Mouse (Mus musculus): ENCODE results near the gene Birc5. TPM values are rescaled to one million over a fixed set of nuclear protein-coding genes. Genes with fewer than 3 reads are reported as not detected.
"Not testable (repeated sequence)": the region's sequence is repeated elsewhere in the genome, so short reads cannot be mapped to it uniquely, and the experiment has no call there.

The Birc5 gene
- polyA plus RNA-seq, 1 experiment: 69.8 TPM

- Histone ChIP-seq H3K9me3 (no peaks in the 10 kb centered on the region), H3K27me3 (replicated peaks) (peaks cover 32% of the 10 kb centered on the region), H3K4me1 (peaks cover 92% of the 10 kb centered on the region), H3K4me3 (replicated peaks) (no peak overlapping the region), H3K36me3 (replicated peaks; ENCODE audit: low read length) (peaks cover 20% of the 10 kb centered on the region)
- TF ChIP-seq GATA1 (IDR thresholded peaks at IDR 0.05; ENCODE audit: borderline replicate concordance, low read length) (no peak), FLI1 (IDR thresholded peaks at IDR 0.05; ENCODE audit: low read length) (no peak)
Measured at GRCm38 (mm10) chr11:117826916-117827315, 22.1 kb upstream of the Birc5 start.

- H3K9me3 ChIP-seq: no peaks in the 10 kb centered on the region
- peaks cover 94% of the 10 kb centered on the region for H3K4me1 ChIP-seq
Measured at GRCm38 (mm10) chr11:117827386-117827785, 21.7 kb upstream of the Birc5 start.

GRCm38 (mm10) chr11:117828149-117828887, 20.7 kb upstream of the Birc5 start:
- no peak for TF ChIP-seq GATA1 (IDR thresholded peaks at IDR 0.05; ENCODE audit: borderline replicate concordance, low read length)
- no peak for TF ChIP-seq FLI1 (IDR thresholded peaks at IDR 0.05; ENCODE audit: low read length)
- peaks cover 93% of the 10 kb centered on the region for H3K4me1 ChIP-seq
- peaks cover 30% of the 10 kb centered on the region for H3K27me3 ChIP-seq (replicated peaks)
- H3K4me3 ChIP-seq (replicated peaks): peak overlapping the region; percentile 29
- H3K36me3 ChIP-seq (replicated peaks; ENCODE audit: low read length): peaks cover 6% of the 10 kb centered on the region
- H3K9me3 ChIP-seq: no peaks in the 10 kb centered on the region

More at GRCm38 (mm10) chr11:117827386-117827785, 21.7 kb upstream of the Birc5 start:
- H3K27me3 ChIP-seq (replicated peaks): peaks cover 32% of the 10 kb centered on the region
- TF ChIP-seq GATA1 (IDR thresholded peaks at IDR 0.05; ENCODE audit: borderline replicate concordance, low read length) (no peak), FLI1 (IDR thresholded peaks at IDR 0.05; ENCODE audit: low read length) (no peak)
- no peak overlapping the region for H3K4me3 ChIP-seq (replicated peaks)
- H3K36me3 ChIP-seq (replicated peaks; ENCODE audit: low read length): peaks cover 16% of the 10 kb centered on the region

- TF ChIP-seq FLI1 (IDR thresholded peaks at IDR 0.05; ENCODE audit: low read length) (no peak), GATA1 (IDR thresholded peaks at IDR 0.05; ENCODE audit: borderline replicate concordance, low read length) (no peak; the same call in 2 of the 3 replicates)
- Histone ChIP-seq H3K4me3 (replicated peaks) (peak overlapping the region; percentile 42), H3K4me1 (peaks cover 91% of the 10 kb centered on the region), H3K36me3 (replicated peaks; ENCODE audit: low read length) (no peaks in the 10 kb centered on the region), H3K27me3 (replicated peaks) (peaks cover 30% of the 10 kb centered on the region), H3K9me3 (no peaks in the 10 kb centered on the region)
Measured at GRCm38 (mm10) chr11:117828888-117829604, 20.0 kb upstream of the Birc5 start.

DNA sequence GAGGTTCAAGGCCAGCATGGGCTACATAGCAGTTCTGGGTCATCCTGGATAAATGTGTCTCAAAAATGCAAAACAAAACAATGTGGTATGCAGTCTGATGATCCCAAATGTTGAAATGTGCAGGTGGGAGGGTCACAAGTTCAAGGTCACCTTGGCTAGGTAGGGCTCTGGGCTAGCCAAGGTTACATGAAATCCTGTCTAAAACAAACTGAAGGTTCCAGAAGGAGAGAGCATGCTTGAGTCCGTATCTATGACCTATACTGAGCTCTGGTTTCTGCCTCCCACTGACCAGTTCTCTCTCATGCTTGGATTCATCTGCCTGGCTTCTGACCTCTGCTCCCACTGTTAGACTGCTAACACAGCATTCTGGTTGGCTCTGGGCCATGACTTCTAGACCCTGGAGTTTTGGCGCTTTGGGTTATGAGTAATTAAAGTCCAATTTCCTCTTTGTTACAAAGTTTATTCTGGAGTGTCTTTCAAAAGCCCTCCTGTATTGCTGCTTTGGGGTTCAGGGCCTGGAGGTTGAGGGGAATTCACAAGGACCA, 19.3 kb upstream of the Birc5 start:
- no peak overlapping the region for H3K4me3 ChIP-seq (replicated peaks)
- no peaks in the 10 kb centered on the region for H3K9me3 ChIP-seq
- H3K4me1 ChIP-seq: peaks cover 91% of the 10 kb centered on the region
- peaks cover 30% of the 10 kb centered on the region for H3K27me3 ChIP-seq (replicated peaks)
- no peak for TF ChIP-seq GATA1 (IDR thresholded peaks at IDR 0.05; ENCODE audit: borderline replicate concordance, low read length)
- no peak for TF ChIP-seq FLI1 (IDR thresholded peaks at IDR 0.05; ENCODE audit: low read length)
- no peaks in the 10 kb centered on the region for H3K36me3 ChIP-seq (replicated peaks; ENCODE audit: low read length)

DNA sequence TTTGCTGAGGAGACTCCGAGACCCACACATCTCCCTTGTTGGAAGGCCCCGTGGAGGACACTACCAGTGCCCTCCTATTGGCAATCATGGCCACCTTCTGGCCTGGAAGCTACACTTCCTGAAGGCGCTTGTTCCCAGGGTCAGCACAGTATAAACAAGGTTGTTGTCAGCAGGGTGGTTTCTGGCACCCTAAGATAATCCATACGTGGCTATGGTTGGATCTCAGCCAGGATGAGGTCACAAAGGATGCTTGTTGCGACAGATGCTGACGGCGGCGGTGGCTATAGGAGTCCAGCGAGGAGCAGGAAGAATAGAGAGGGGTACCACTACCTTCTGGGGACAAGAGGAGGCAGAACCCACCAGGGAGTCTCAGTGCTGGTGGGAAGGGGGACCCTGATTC, 18.6 kb upstream of the Birc5 start:
- peak overlapping the region; percentile 35 for H3K4me3 ChIP-seq (replicated peaks)
- H3K27me3 ChIP-seq (replicated peaks): peaks cover 36% of the 10 kb centered on the region
- no peaks in the 10 kb centered on the region for H3K36me3 ChIP-seq (replicated peaks; ENCODE audit: low read length)
- TF ChIP-seq FLI1 (IDR thresholded peaks at IDR 0.05; ENCODE audit: low read length) (no peak), GATA1 (IDR thresholded peaks at IDR 0.05; ENCODE audit: borderline replicate concordance, low read length) (no peak)
- no peaks in the 10 kb centered on the region for H3K9me3 ChIP-seq
- peaks cover 91% of the 10 kb centered on the region for H3K4me1 ChIP-seq

GRCm38 (mm10) chr11:117832086-117832969, 16.7 kb upstream of the Birc5 start:
- Histone ChIP-seq H3K9me3 (no peaks in the 10 kb centered on the region), H3K4me3 (replicated peaks) (peak overlapping the region; percentile 91), H3K27me3 (replicated peaks) (peaks cover 25% of the 10 kb centered on the region), H3K4me1 (peaks cover 78% of the 10 kb centered on the region), H3K36me3 (replicated peaks; ENCODE audit: low read length) (no peaks in the 10 kb centered on the region)
- TF ChIP-seq FLI1 (IDR thresholded peaks at IDR 0.05; ENCODE audit: low read length): no peak

- H3K4me1 ChIP-seq: peaks cover 67% of the 10 kb centered on the region
Measured at GRCm38 (mm10) chr11:117833509-117833908, 15.5 kb upstream of the Birc5 start.

DNA sequence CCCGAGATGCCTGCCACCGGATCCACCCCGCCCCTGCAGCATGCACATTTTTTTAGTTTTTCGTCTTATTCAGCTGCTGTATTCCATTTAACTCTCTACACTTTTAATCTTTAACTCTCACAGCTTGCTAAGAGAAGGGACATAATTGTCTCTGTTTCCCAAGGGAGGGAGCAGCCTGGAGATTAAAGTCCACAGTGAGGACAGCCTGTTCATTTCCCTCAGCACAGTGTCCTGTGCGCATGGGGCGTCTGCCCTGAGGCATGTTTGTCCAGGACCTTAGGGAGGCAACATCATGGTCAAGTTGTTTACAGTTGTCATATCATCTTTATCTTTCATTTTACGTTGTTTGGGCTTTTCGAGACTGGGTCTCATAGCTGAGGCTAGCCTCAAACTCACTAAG, 15.0 kb upstream of the Birc5 start:
- Histone ChIP-seq H3K4me3 (replicated peaks) (no peak overlapping the region), H3K4me1 (peaks cover 61% of the 10 kb centered on the region), H3K36me3 (replicated peaks; ENCODE audit: low read length) (no peaks in the 10 kb centered on the region), H3K27me3 (replicated peaks) (peaks cover 29% of the 10 kb centered on the region), H3K9me3 (no peaks in the 10 kb centered on the region)
- no peak for TF ChIP-seq GATA1 (IDR thresholded peaks at IDR 0.05; ENCODE audit: borderline replicate concordance, low read length)
- no peak for TF ChIP-seq FLI1 (IDR thresholded peaks at IDR 0.05; ENCODE audit: low read length)

More at GRCm38 (mm10) chr11:117833509-117833908, 15.5 kb upstream of the Birc5 start:
- H3K4me3 ChIP-seq (replicated peaks); H3K36me3 ChIP-seq (replicated peaks; ENCODE audit: low read length); H3K9me3 ChIP-seq: not testable (repeated sequence)
- H3K27me3 ChIP-seq (replicated peaks): peaks cover 25% of the 10 kb centered on the region

Data from megakaryocyte, embryonic 14.5 days (primary cell).